Mouse (Mus musculus): ENCODE measurements around the gene Usp20. TPM values are rescaled to one million over a fixed set of nuclear protein-coding genes. Genes with fewer than 3 reads are reported as not detected.

Gene Usp20
- polyA plus RNA-seq, 1 experiment from 2014 or later: 12.4 TPM

GRCm38 (mm10) chr2:31041386-31041785 is 59.3 kb downstream of the Usp20 start:
- Histone ChIP-seq H3K36me3 (ENCODE audit: insufficient read depth) (peaks cover 29% of the 10 kb centered on the region), H3K4me3 (ENCODE audit: low read depth, low read length) (no peak overlapping the region), H3K4me1 (ENCODE audit: insufficient read depth) (no peaks in the 10 kb centered on the region), H3K4me2 (no peak overlapping the region), H3K27ac (ENCODE audit: low read depth) (no peak overlapping the region), H3K9ac (no peak overlapping the region), H3K27me3 (ENCODE audit: insufficient read depth, low read length) (no peaks in the 10 kb centered on the region), H3K9me3 (ENCODE audit: low read depth, low read length) (no peaks in the 10 kb centered on the region)
- 74% methylated on average over 6 of the region's 6 CpGs for WGBS
- no peak for TF ChIP-seq CTCF (IDR thresholded peaks at IDR 0.05; ENCODE audit: low read depth)
- DNase-seq (no peak), ATAC-seq (ENCODE audit: insufficient read depth) (no peak)

DNA sequence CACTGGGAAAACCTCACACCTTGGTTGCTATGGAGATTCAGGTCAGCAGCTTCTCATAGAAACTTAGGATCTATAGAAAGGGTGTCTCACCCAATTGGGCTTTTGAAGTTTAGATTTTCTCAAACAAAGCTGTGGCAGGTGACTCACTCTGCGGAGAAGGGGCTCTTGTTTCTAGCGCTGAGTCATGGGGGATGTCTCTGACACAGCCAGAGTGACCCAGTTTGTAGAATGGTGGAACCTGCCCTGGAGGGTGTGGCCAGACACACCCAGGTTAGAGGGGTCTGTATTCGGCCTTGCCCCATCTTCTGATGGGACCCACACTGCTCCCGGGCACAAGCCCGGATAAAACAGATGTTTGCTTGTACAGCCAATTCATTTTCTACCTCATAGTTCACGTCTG is 60.8 kb downstream of the Usp20 start:
- Histone ChIP-seq H3K9ac (no peak overlapping the region), H3K36me3 (ENCODE audit: insufficient read depth) (peaks cover 22% of the 10 kb centered on the region), H3K9me3 (ENCODE audit: low read depth, low read length) (no peaks in the 10 kb centered on the region), H3K27ac (ENCODE audit: low read depth) (no peak overlapping the region), H3K4me2 (no peak overlapping the region), H3K4me1 (ENCODE audit: insufficient read depth) (no peaks in the 10 kb centered on the region), H3K27me3 (ENCODE audit: insufficient read depth, low read length) (no peaks in the 10 kb centered on the region), H3K4me3 (ENCODE audit: low read depth, low read length) (no peak overlapping the region)
- 81% methylated on average over 6 of the region's 6 CpGs for WGBS
- TF ChIP-seq CTCF (IDR thresholded peaks at IDR 0.05; ENCODE audit: low read depth): no peak
- DNase-seq: no peak
- no peak for ATAC-seq (ENCODE audit: insufficient read depth)

DNA sequence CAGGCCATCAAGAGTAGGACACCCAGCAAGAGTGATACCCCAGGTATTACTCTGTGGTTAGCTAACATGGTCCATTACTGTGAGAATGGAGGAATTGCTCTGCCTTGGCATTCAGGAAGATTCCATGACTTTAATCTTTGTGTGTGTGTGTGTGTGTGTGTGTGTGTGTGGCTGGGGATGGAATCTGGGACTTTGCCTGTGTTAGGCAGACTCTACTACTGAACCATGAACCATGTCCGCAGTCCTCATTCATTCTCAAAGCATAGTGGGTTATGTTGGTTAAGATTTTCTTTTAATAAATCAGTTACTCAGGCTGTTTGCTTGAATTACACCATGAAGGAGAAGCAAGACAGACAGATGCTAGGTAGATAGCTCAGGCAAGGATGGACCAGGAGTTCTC is 61.8 kb downstream of the Usp20 start:
- Histone ChIP-seq H3K27ac (ENCODE audit: low read depth) (no peak overlapping the region), H3K4me1 (ENCODE audit: insufficient read depth) (no peaks in the 10 kb centered on the region), H3K9me3 (ENCODE audit: low read depth, low read length) (no peaks in the 10 kb centered on the region), H3K4me3 (ENCODE audit: low read depth, low read length) (no peak overlapping the region), H3K4me2 (no peak overlapping the region), H3K27me3 (ENCODE audit: insufficient read depth, low read length) (no peaks in the 10 kb centered on the region), H3K36me3 (ENCODE audit: insufficient read depth) (peaks cover 15% of the 10 kb centered on the region; the same call in 1 of the 2 replicates), H3K9ac (no peak overlapping the region)
- TF ChIP-seq CTCF (IDR thresholded peaks at IDR 0.05; ENCODE audit: low read depth): no peak
- ATAC-seq (ENCODE audit: insufficient read depth) (no peak), DNase-seq (no peak)
- WGBS: 97% methylated on average over 1 of the region's 1 CpGs

DNA sequence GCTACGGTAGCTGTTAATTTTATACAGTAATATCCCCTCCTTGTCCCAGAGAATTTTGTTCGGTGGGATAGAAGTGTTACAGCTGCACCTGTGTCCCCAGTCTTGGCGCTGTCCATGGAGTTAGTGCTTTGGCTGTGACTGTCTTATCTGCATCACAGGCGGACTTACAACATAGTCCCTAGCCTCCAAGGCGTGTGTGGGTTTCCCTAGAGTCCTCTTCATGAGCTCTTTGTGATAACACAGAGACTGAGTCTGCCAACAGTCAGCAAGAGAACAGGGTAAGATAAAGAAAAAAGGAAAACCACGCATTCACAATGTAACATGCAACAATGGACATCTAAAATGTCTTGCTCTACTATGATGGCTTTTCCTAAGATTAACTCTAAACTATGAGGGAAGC is 66.0 kb downstream of the Usp20 start:
- no peak for ATAC-seq (ENCODE audit: insufficient read depth)
- H3K9me3 ChIP-seq (ENCODE audit: low read depth, low read length): no peaks in the 10 kb centered on the region
- H3K9ac ChIP-seq: no peak overlapping the region
- DNase-seq: no peak
- no peak overlapping the region for H3K4me2 ChIP-seq
- 84% methylated on average over 6 of the region's 6 CpGs for WGBS
- no peak overlapping the region for H3K27ac ChIP-seq (ENCODE audit: low read depth)
- H3K36me3 ChIP-seq (ENCODE audit: insufficient read depth): peaks cover 18% of the 10 kb centered on the region; the same call in 1 of the 2 replicates
- no peak for TF ChIP-seq CTCF (IDR thresholded peaks at IDR 0.05; ENCODE audit: low read depth)
- H3K4me3 ChIP-seq (ENCODE audit: low read depth, low read length): no peak overlapping the region
- no peaks in the 10 kb centered on the region for H3K4me1 ChIP-seq (ENCODE audit: insufficient read depth)
- no peaks in the 10 kb centered on the region for H3K27me3 ChIP-seq (ENCODE audit: insufficient read depth, low read length)

GRCm38 (mm10) chr2:31052441-31052840 is 70.4 kb downstream of the Usp20 start:
- H3K9me3 ChIP-seq (ENCODE audit: low read depth, low read length): no peaks in the 10 kb centered on the region
- H3K4me1 ChIP-seq (ENCODE audit: insufficient read depth): no peaks in the 10 kb centered on the region
- no peak overlapping the region for H3K9ac ChIP-seq
- H3K36me3 ChIP-seq (ENCODE audit: insufficient read depth): peaks cover 48% of the 10 kb centered on the region
- no peak for ATAC-seq (ENCODE audit: insufficient read depth)
- TF ChIP-seq CTCF (IDR thresholded peaks at IDR 0.05; ENCODE audit: low read depth): no peak
- H3K4me3 ChIP-seq (ENCODE audit: low read depth, low read length): no peak overlapping the region
- DNase-seq: peak; percentile 9
- no peak overlapping the region for H3K27ac ChIP-seq (ENCODE audit: low read depth)
- no peaks in the 10 kb centered on the region for H3K27me3 ChIP-seq (ENCODE audit: insufficient read depth, low read length)
- WGBS: 85% methylated on average over 10 of the region's 10 CpGs
- H3K4me2 ChIP-seq: no peak overlapping the region

GRCm38 (mm10) chr2:31053426-31053825 is 71.3 kb downstream of the Usp20 start:
- H3K36me3 ChIP-seq (ENCODE audit: insufficient read depth): peaks cover 56% of the 10 kb centered on the region
- TF ChIP-seq CTCF (IDR thresholded peaks at IDR 0.05; ENCODE audit: low read depth): no peak
- H3K4me1 ChIP-seq (ENCODE audit: insufficient read depth): no peaks in the 10 kb centered on the region
- WGBS: 90% methylated on average over 13 of the region's 13 CpGs
- H3K27me3 ChIP-seq (ENCODE audit: insufficient read depth, low read length): no peaks in the 10 kb centered on the region
- no peaks in the 10 kb centered on the region for H3K9me3 ChIP-seq (ENCODE audit: low read depth, low read length)
- H3K4me2 ChIP-seq: no peak overlapping the region
- no peak overlapping the region for H3K9ac ChIP-seq
- H3K4me3 ChIP-seq (ENCODE audit: low read depth, low read length): no peak overlapping the region
- H3K27ac ChIP-seq (ENCODE audit: low read depth): no peak overlapping the region
- ATAC-seq (ENCODE audit: insufficient read depth) (no peak), DNase-seq (no peak)

DNA sequence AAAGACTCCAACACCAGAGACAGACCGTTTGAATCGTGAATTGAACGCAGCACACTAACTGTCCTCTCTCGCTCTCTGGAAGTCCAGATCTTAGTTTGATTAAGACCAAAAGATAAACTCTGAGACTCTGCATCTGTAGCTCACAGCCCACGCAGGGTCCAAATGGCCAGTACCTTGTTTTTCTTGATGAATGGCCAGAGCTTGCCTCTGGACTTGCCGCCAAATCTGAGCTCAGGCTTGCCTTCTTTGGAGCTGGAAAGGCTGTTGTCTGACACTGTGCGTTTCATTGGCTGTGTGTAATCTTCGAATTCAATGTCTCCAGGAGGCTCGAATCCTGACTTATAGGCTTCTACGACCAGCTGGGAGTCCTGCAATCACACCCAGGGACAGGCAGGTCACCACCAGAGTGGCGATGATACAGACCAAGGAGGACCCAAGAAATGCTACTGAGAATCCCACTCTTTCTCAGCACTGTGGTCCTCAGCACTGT is 71.8 kb downstream of the Usp20 start:
- H3K27ac ChIP-seq (ENCODE audit: low read depth): no peak overlapping the region
- TF ChIP-seq CTCF (IDR thresholded peaks at IDR 0.05; ENCODE audit: low read depth): no peak
- DNase-seq (no peak), ATAC-seq (ENCODE audit: insufficient read depth) (no peak)
- peaks cover 60% of the 10 kb centered on the region for H3K36me3 ChIP-seq (ENCODE audit: insufficient read depth)
- WGBS: 78% methylated on average over 11 of the region's 11 CpGs
- no peaks in the 10 kb centered on the region for H3K4me1 ChIP-seq (ENCODE audit: insufficient read depth)
- H3K4me2 ChIP-seq: no peak overlapping the region
- H3K9me3 ChIP-seq (ENCODE audit: low read depth, low read length): no peaks in the 10 kb centered on the region
- H3K9ac ChIP-seq: no peak overlapping the region
- no peaks in the 10 kb centered on the region for H3K27me3 ChIP-seq (ENCODE audit: insufficient read depth, low read length)
- no peak overlapping the region for H3K4me3 ChIP-seq (ENCODE audit: low read depth, low read length)

GRCm38 (mm10) chr2:31056070-31056469 is 74.0 kb downstream of the Usp20 start:
- no peaks in the 10 kb centered on the region for H3K9me3 ChIP-seq (ENCODE audit: low read depth, low read length)
- TF ChIP-seq CTCF (IDR thresholded peaks at IDR 0.05; ENCODE audit: low read depth): peak; percentile 20; the same call in 1 of the 2 replicates
- ATAC-seq (ENCODE audit: insufficient read depth): no peak
- H3K36me3 ChIP-seq (ENCODE audit: insufficient read depth): peaks cover 60% of the 10 kb centered on the region
- no peaks in the 10 kb centered on the region for H3K4me1 ChIP-seq (ENCODE audit: insufficient read depth)
- no peak overlapping the region for H3K9ac ChIP-seq
- no peaks in the 10 kb centered on the region for H3K27me3 ChIP-seq (ENCODE audit: insufficient read depth, low read length)
- DNase-seq: no peak
- no peak overlapping the region for H3K4me3 ChIP-seq (ENCODE audit: low read depth, low read length)
- no peak overlapping the region for H3K4me2 ChIP-seq
- no peak overlapping the region for H3K27ac ChIP-seq (ENCODE audit: low read depth)
- 92% methylated on average over 3 of the region's 3 CpGs for WGBS

Data from lung, embryonic 14.5 days (tissue).